Mouse (Mus musculus) hindbrain, embryonic 11.5 days (tissue): ENCODE measurements at regions not wholly inside any gene's neighbourhood (a gene's known extent, or its start where the extent isn't known, plus 50 kb on each side); places are given as distances from the start of the nearest gene placed in this dataset.

ENCODE experiments used
- ATAC-seq: fragments of 200-750 bp; cut with Nextera tagmentation; 2 replicates; pipeline ENCODE4 v1.8.0; 2017; ENCODE audit warnings: mild to moderate bottlenecking, moderate TSS enrichment, moderate library complexity; ENCODE audit not compliant: low FRiP score
- DNase-seq: peaks from one replicate; pipeline ENCODE4 v3.0.0-alpha.2; 2015; ENCODE audit warnings: low spot score
- H3K27ac ChIP-seq: fragments of 300-500 bp; sonication (generic); 2 replicates; pipeline ENCODE4 v1.5.1; 2014; ENCODE audit warnings: mild to moderate bottlenecking, low read depth, low read length
- H3K27me3 ChIP-seq: fragments of 300-500 bp; sonication (generic); 2 replicates; pipeline ENCODE4 v1.6.1; 2014; ENCODE audit warnings: mild to moderate bottlenecking, low read length, moderate library complexity, mixed read lengths; ENCODE audit not compliant: control insufficient read depth, insufficient read depth
- H3K36me3 ChIP-seq: fragments of 300-500 bp; sonication (generic); 2 replicates; pipeline ENCODE4 v1.6.1; 2014; ENCODE audit warnings: mild to moderate bottlenecking, low read length, moderate library complexity, mixed read lengths; ENCODE audit not compliant: control insufficient read depth, insufficient read depth
- H3K4me1 ChIP-seq: fragments of 300-500 bp; sonication (generic); replicated peaks from 2 replicates; pipeline ENCODE4 v1.6.1; 2014; ENCODE audit warnings: low read length, mixed read lengths; ENCODE audit not compliant: control insufficient read depth, insufficient read depth
- H3K4me2 ChIP-seq: fragments of 300-500 bp; sonication (generic); replicated peaks from 2 replicates; pipeline ENCODE4 v1.6.1; 2014; ENCODE audit warnings: mild to moderate bottlenecking, low read depth, low read length
- H3K4me3 ChIP-seq: fragments of 300-500 bp; sonication (generic); 2 replicates; pipeline ENCODE4 v1.5.1; 2014; ENCODE audit warnings: low read depth, low read length
- H3K9ac ChIP-seq: fragments of 300-500 bp; sonication (generic); 2 replicates; pipeline ENCODE4 v1.6.1; 2014; ENCODE audit warnings: low read depth, low read length
- H3K9me3 ChIP-seq: fragments of 300-500 bp; sonication (generic); 2 replicates; pipeline ENCODE4 v1.6.1; 2016; ENCODE audit warnings: low read length; ENCODE audit not compliant: control insufficient read depth
- WGBS: fragments of 180-500 bp; shearing (Covaris S2); extraction: QIAGEN DNeasy Blood & Tissue Kit; methylation state at CpG from one replicate; pipeline ENCODE4 v1.1.7; 2014; 5-methylcytosine and 5-hydroxymethylcytosine counted together

DNA sequence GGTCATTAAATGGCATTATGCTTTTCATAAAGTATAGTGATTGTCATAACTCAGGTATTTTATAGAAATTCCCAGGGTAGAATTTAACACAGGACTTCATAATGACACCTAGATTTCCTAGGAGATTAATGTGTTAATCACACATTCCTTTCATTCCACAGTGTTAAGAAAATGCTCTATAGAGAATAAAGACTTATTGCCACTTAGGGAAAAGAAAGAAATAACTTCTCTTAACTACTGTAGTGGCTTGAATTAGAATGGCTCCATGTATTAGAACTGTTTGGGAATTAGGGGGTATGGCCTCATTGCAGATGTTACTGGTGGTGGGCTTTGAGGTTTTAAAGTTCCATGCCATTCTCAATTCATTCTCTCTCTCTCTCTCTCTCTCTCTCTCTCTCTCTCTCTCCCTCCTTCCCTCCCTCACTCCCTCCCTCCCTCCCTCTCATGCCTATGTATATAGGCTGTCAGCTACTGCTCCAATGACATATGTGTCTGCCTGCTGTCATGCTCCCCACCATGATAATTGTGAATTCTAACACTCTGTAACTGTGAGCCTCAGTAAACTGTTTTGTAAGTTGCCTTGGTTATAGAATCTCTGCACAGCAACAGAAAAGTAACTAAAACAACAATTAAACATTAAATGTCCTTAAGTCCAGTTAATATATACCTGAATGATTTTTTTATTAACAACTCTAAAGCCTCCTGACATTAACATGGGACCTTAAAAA, 425.1 kb upstream of the Depdc1a start:
- Histone ChIP-seq H3K27ac (no peak overlapping the region), H3K36me3 (no peaks in the 10 kb centered on the region), H3K4me3 (no peak overlapping the region), H3K27me3 (no peaks in the 10 kb centered on the region), H3K9me3 (no peaks in the 10 kb centered on the region), H3K4me2 (no peak overlapping the region), H3K9ac (no peak overlapping the region), H3K4me1 (no peaks in the 10 kb centered on the region)
- ATAC-seq (no peak), DNase-seq (no peak)

DNA sequence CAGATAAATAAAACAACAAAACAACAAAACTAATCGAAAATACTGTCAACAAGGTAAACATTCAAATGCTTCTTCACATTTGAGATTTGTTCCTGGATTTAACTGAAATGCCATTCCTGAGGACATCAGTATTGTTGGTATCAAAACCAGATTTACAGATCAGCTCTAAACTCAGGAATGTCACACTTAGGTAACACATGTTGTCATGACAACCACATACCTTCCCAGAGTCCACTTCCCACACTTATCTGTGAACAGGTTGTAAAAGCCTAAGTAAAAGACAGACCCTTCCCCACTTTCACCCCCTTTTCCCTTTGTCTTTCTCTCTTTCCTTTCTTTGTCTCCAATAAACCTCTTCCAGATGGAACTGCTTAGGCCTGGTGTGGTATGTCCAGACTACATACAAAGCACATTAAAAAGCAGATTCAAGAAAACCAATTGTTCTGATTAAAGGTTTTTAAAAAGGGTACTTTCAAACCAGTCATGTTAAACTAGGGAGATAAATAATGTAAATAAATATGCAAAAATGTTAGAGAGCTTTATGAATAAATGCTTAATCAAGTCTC, 438.2 kb upstream of the Depdc1a start:
- Histone ChIP-seq H3K27ac (no peak overlapping the region), H3K4me2 (no peak overlapping the region), H3K4me1 (no peaks in the 10 kb centered on the region), H3K27me3 (no peaks in the 10 kb centered on the region), H3K9ac (no peak overlapping the region), H3K4me3 (no peak overlapping the region), H3K9me3 (no peaks in the 10 kb centered on the region), H3K36me3 (no peaks in the 10 kb centered on the region)
- WGBS, result 70% methylated on average over 1 of the region's 1 CpGs
- DNase-seq (peak; percentile 0), ATAC-seq (0 out of 2 replicates have a peak, but pooled peaks have one; percentile 30)

DNA sequence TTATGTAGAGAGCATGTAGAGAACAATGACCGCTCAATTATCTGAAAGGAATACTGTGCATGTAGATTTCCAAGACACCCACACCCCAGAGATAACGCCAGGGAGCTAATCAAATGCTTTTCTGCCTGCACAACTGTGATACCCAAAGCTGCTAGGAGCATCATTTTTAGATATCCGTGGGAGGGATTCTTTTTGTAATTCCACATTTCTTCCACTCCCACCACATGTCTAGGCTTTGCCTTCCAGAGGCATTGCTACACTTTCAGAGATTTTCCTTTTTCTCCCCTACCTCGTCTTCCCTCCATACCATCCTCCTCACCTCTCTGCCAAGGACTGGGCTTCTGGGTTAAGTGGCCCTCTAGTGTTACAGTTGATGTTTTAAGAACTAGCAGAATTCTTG, 460.4 kb upstream of the Depdc1a start:
- no peaks in the 10 kb centered on the region for H3K4me1 ChIP-seq
- H3K4me3 ChIP-seq, result no peak overlapping the region
- no peaks in the 10 kb centered on the region for H3K9me3 ChIP-seq
- ATAC-seq (no peak), DNase-seq (no peak)
- 59% methylated on average over 4 of the region's 4 CpGs for WGBS
- H3K27ac ChIP-seq, result no peak overlapping the region
- H3K4me2 ChIP-seq, result no peak overlapping the region
- H3K27me3 ChIP-seq, result no peaks in the 10 kb centered on the region
- H3K36me3 ChIP-seq, result no peaks in the 10 kb centered on the region
- no peak overlapping the region for H3K9ac ChIP-seq

DNA sequence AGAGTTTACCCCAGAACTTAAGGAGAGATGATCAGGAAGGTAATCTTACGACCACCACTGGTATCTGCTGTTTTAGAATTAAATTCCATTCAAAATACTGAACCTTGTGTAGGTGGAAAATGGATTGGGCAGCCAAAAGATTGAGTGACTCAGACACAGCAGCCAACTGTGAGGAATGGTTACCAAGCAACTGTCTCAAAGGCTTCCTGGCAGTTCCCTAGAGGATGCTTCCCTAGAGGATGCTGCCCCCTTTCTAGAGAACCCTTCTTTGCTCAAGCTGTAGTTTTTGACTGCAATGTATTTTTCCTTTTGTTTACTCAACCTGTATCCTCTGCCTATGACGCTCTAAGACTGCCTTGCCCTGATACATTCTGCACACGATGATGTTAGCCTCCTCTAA, 463.7 kb upstream of the Depdc1a start:
- Histone ChIP-seq H3K27ac (no peak overlapping the region), H3K9ac (no peak overlapping the region), H3K36me3 (no peaks in the 10 kb centered on the region), H3K9me3 (no peaks in the 10 kb centered on the region), H3K4me3 (no peak overlapping the region), H3K4me2 (no peak overlapping the region), H3K27me3 (no peaks in the 10 kb centered on the region), H3K4me1 (no peaks in the 10 kb centered on the region)
- ATAC-seq (no peak), DNase-seq (no peak)
- WGBS, result 79% methylated on average over 3 of the region's 3 CpGs

DNA sequence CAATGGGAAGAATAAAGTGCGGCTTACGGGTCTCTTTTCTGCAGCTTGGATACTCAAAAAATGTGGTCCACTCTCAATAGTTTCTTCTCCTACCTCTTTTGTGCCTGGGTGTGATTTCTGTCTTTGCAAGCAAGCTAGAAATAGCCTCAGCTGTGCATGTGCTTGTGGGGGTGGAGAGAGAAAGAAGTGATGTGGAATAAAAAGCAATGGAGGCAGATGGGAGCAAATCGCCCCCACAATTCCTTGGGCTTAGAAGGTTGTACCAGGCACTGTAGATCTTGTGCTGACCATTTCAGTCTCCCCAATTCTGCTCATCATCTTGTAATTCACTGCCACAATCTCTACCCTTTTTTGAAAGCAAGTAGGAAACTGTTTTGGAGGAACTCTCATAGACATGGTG, 464.6 kb upstream of the Depdc1a start:
- Histone ChIP-seq H3K4me1 (no peaks in the 10 kb centered on the region), H3K27ac (no peak overlapping the region), H3K27me3 (no peaks in the 10 kb centered on the region), H3K9me3 (no peaks in the 10 kb centered on the region), H3K36me3 (no peaks in the 10 kb centered on the region), H3K4me3 (no peak overlapping the region), H3K4me2 (no peak overlapping the region), H3K9ac (no peak overlapping the region)
- no peak for ATAC-seq
- 78% methylated on average over 3 of the region's 3 CpGs for WGBS
- DNase-seq, result no peak

DNA sequence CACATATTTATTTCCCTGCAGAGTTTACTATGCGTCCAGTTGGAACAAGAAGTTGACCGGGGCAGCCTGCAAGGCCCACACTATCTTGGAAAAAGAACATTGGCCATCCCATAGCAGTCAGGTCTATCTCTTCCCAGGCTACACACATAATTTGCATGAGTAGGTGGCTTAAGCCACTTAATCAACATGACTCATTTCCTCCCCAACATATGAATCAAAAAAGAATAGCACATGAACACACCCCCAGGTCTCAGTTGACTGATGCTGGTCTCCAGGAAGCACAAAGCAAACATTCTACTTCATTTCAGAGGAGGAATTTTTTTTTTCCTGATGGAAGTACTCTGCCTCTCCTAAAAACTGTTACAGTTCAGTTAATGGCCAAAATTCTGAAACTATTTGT, 465.3 kb upstream of the Depdc1a start:
- Histone ChIP-seq H3K9me3 (no peaks in the 10 kb centered on the region), H3K27ac (no peak overlapping the region), H3K4me3 (no peak overlapping the region), H3K4me1 (no peaks in the 10 kb centered on the region), H3K9ac (no peak overlapping the region), H3K36me3 (no peaks in the 10 kb centered on the region), H3K4me2 (no peak overlapping the region), H3K27me3 (no peaks in the 10 kb centered on the region)
- ATAC-seq (no peak), DNase-seq (no peak)
- 96% methylated on average over 2 of the region's 2 CpGs for WGBS

DNA sequence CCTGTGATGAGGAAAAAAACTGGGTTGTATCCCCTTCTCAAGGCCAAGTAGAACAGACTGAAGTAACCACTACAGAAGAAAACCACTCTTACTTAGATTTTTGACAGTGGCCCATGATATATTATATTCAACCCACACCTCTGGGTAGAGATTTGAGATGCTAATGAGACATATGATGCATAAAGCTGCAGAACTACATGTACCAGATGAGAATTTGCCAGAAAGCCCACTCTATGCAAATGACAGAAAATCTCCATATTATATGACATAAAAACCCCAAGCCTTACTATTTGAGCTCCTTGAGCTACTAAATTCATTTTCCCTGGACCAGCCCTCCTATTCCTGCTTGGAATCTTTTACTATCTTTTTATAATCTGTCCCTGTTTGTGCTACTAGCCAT, 458.4 kb upstream of the Lrrc7 start:
- H3K27me3 ChIP-seq, result no peaks in the 10 kb centered on the region

DNA sequence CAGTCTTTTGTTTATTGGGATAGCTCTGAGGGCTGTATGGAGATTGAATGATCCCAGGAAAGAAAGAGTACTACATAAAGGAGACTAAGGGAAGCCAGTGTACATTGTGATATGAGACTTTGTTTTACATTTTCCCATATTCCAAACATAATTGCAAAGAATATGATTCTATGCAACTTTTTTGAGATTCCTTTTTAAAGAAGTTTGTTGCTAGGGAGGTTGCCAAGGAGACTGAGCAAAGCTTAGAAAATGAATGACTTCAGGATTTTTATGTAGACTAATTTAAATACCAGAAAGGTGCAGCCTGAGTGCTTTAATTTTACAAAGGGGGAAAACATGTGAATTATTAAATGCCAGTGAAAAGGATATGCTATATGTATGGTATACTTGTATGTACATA, 455.2 kb upstream of the Lrrc7 start:
- H3K27me3 ChIP-seq, result no peaks in the 10 kb centered on the region
- DNase-seq (no peak), ATAC-seq (no peak)
- no peak overlapping the region for H3K9ac ChIP-seq
- no peak overlapping the region for H3K4me2 ChIP-seq
- H3K9me3 ChIP-seq, result no peaks in the 10 kb centered on the region
- no peaks in the 10 kb centered on the region for H3K36me3 ChIP-seq
- H3K27ac ChIP-seq, result no peak overlapping the region
- no peaks in the 10 kb centered on the region for H3K4me1 ChIP-seq
- H3K4me3 ChIP-seq, result no peak overlapping the region

More for the DNA sequence above, 458.4 kb upstream of the Lrrc7 start:
- no peak for DNase-seq
- no peak overlapping the region for H3K4me3 ChIP-seq
- no peaks in the 10 kb centered on the region for H3K36me3 ChIP-seq
- no peak overlapping the region for H3K9ac ChIP-seq
- H3K9me3 ChIP-seq, result no peaks in the 10 kb centered on the region
- no peak overlapping the region for H3K27ac ChIP-seq
- no peaks in the 10 kb centered on the region for H3K4me1 ChIP-seq
- no peak overlapping the region for H3K4me2 ChIP-seq
- ATAC-seq, result no peak

DNA sequence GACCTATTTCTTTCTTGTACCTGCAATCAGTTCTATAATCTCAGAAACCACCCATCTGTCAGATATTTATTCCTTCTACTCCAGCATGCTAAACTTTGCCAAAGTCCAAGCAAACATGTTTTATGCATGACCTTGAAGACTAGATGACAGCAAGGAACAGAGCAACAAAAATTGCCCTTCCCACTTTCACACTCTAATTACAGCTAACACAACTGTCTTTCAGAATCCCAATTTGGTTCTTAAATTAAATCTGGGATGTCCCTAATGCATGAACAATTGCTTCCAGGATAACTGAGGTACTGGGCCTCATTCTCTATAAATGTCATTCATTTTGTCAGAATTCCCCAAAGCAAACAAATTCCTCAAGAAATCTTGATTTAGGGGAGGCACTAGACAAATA, 454.4 kb upstream of the Lrrc7 start:
- Histone ChIP-seq H3K36me3 (no peaks in the 10 kb centered on the region), H3K4me2 (no peak overlapping the region), H3K27ac (no peak overlapping the region), H3K4me3 (no peak overlapping the region), H3K9me3 (no peaks in the 10 kb centered on the region), H3K4me1 (no peaks in the 10 kb centered on the region), H3K27me3 (no peaks in the 10 kb centered on the region), H3K9ac (no peak overlapping the region)
- ATAC-seq (no peak), DNase-seq (no peak)
